Mouse (Mus musculus) left cerebral cortex, postnatal 14 days (tissue): ENCODE measurements around the gene Atoh8. TPM values are rescaled to one million over a fixed set of nuclear protein-coding genes. Genes with fewer than 3 reads are reported as not detected.
A peak's percentile ranks its signal among the peaks of the same experiment; 100 is the strongest.

Experiments
- DNase-seq, 2 experiments: peaks; one replicate each; pipeline ENCODE4 v3.0.0; 2021 to 2022; ENCODE audit warnings: low spot score in 2 of 2, mixed read lengths in 1 of 2
- intact Hi-C: fragments of 180-260 bp; cut with DNase I; formaldehyde crosslinking; loops from one replicate; pipeline ENCODE4 v1.15.1; 2025
- total RNA-seq, 2 experiments: library from RNA; stranded (reverse); gene quantifications; 2 replicates each; pipeline ENCODE4 v1.2.3; 2021

The Atoh8 gene
- total RNA-seq, 2 experiments from 2014 or later, result 1.2 to 1.3 TPM

DNA sequence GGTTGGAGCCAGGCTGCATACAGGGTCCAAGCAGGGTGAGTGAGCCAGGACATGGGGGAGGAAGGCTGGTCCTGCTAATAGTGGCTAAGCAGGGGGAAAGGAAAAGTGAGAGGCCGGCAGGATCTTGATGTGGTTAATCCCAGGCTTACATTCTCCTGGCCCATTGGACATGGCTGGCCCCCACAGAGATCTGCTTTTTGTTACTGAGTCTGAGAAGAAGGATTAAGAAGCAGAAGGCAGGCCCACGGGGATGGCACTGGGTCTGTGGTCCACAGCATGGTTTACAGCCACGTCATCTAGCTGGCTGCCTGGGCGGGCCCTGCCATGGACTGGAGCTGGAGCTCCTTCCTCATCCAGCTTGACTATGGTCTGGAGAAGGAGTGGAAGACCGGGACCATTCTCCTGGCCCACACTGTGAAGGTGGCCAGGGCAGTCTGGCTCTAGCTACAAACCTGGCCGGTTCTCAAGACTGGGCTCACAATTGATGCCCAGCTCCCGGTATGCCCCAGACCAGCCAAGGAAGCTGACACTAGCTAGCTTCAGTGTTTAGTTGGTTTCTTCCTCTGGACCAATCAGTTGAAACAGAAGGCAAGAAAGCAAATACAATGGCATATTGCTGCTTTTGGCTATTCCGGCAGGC lies 26.9 kb downstream of the Atoh8 start:
- intact Hi-C loops, result no loop called here
- DNase-seq, result no peak

- no peak for DNase-seq
- intact Hi-C loops, result no loop called here
Measured at GRCm38 (mm10) chr6:72206021-72206420, 29.4 kb downstream of the Atoh8 start.

GRCm38 (mm10) chr6:72204858-72205257 lies 30.5 kb downstream of the Atoh8 start:
- intact Hi-C loops, result no loop called here

GRCm38 (mm10) chr6:72203279-72203678 lies 32.1 kb downstream of the Atoh8 start:
- no peak for DNase-seq
- intact Hi-C loops, result no loop called here

More at GRCm38 (mm10) chr6:72204858-72205257, 30.5 kb downstream of the Atoh8 start:
- no peak for DNase-seq

- intact Hi-C loops, result no loop called here
- no peak for DNase-seq
Measured at GRCm38 (mm10) chr6:72202732-72203131, 32.6 kb downstream of the Atoh8 start.

DNA sequence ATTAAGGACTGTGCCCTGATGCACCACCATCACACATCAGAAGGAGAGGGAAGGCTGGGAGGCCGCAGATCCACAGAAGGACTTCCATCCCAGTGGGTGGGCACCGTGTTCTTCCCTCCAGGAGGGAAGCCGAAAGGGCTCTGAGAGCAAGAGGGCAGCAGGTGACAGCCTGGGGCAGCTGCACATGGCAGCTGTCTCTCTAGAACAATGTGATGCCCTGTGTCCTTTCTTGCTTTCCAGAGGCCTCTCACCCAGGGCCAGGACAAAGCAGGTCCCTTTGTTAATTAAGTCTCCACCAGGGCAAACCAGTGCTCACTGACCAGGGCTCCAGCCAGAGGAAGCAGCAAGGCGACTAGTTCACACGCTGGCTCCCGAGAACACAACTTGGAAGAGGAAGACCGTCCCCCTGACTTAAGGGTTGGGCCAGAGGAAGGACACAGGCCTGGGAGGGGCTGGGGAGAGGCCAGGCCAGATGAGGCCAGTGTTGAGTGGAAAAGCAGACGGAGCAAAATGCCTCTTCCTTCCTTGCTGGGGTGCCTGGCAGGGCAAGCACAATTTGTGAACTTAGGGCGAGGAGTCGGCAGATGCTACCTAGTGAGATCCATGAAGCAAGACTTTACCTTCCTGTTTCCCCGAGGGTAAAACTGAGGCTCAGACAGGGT lies 34.7 kb downstream of the Atoh8 start:
- no peak for DNase-seq
- intact Hi-C loops, result no loop called here

DNA sequence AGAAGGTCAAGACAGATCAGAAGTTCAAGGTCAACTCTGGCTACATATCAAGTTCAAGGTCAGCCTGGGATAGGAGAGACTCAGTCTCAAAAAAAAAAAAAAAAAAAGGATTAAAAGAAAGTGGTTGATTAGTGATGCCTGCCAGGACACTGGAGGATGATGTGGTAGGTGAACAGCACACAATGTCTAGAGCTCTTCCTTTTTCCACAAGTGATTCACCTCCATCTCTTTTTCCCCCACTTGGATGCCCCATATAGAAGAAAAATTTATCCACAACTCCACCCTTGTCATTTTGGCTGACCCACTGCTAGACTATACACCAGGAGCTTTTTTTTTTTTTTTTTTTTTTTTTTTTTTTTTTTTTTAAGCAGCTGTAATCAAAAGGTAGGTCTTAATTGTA lies 37.9 kb downstream of the Atoh8 start:
- intact Hi-C loops, result no loop called here

DNA sequence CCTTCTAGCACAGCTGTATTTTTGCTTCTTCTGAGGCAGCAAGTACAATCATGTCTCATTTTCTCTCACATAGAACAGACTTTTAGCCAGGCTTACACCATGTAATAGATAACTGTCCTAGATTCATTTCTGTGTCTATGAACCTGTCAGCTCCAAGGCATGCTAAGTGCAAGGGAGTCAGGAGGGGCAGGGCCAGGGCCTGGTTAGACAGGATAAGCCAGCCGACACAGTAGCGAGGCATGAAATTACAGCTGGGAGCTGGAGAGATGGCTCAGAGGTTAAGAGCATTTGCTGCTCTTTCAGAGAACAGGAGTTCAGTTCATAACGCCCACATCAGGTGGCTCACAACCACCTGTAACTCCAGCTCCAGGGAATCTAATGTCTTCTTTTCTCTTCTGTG lies 38.7 kb downstream of the Atoh8 start:
- no peak for DNase-seq
- intact Hi-C loops, result no loop called here

More for the DNA sequence above, 37.9 kb downstream of the Atoh8 start:
- no peak for DNase-seq

DNA sequence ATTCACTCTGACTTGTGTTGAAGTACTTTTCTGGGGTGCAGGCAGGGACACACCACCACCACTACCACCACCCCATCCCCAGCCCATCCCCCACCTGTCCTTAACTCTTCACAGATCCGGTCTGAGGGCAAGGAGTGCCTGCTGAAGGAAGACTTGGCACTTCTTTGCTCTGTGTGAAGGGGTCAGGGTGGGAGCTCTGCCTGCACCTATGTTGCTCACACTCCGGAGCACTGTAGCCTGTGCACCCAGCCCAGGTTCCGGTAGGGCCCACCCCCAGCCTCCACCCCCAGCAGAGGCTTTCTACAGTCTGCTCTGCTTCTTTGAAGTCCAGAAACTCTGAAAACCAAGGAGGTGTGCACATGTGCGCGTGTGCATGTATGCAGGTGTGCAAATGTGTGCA lies 44.8 kb downstream of the Atoh8 start:
- no peak for DNase-seq
- intact Hi-C loops, result no loop called here

- intact Hi-C loops, result no loop called here
- no peak for DNase-seq
Measured at GRCm38 (mm10) chr6:72190120-72190519, 45.3 kb downstream of the Atoh8 start.

GRCm38 (mm10) chr6:72189061-72189863 lies 46.1 kb downstream of the Atoh8 start:
- peak in 1 of 2 experiments; percentile 29 for DNase-seq
- intact Hi-C loops, result loop anchor here (5.0 to 10.0 kb wide), 2 partner anchors 136 to 218 kb away; no protein-coding TSS in a partner anchor

DNA sequence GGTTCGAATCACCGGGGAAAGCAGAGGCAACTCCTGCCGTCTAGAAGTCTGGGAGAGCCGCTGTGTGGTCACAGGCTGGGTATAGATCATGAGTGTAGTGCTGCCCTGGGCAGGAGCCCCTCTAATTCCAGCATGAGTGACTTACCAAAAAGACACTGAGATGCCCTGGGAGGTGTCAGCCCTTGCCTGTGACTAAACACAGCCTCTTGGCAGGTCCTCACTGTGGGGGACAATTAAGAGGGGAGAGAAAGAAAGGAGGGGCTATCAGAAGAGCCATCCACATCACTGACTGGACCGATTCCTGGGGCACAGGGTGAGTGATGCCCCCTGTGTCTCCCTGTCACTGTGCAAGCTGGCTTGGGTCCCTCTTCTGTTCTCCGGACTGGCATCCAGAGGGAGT lies 48.6 kb downstream of the Atoh8 start:
- DNase-seq, result no peak
- intact Hi-C loops, result loop anchor here (1.0 to 10.0 kb wide), 4 partner anchors 50 to 220 kb away; no protein-coding TSS in a partner anchor

DNA sequence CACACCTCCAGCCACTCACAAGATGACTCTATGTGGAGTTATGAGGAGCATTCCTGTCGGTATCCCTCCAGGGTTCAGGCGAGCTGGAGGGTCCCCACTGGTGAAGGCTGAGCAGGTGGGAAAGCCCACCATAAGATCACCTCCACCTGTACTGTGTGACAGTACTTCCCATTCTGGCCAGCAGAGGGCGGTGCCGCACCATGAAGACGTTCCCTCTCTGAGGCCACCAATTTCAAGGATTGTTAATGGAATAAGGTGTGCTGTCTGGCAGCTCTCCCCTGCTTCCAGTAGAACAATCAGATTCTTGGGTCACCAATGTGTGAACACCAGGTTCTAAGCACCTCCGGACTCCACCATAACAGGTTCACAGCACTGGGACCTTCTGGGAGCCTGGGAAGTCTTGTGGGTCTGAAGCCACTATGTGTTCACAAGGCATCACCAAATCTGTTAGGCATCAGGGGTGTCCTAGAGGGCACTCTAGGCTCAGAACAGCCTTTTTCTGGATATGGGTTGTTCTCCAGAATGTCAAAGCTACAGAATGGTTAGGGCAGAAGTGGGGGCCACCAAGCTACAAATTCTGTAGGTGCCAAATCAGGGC lies 49.4 kb downstream of the Atoh8 start:
- intact Hi-C loops, result loop anchor here (1.0 to 10.0 kb wide), 4 partner anchors 51 to 221 kb away; no protein-coding TSS in a partner anchor

DNA sequence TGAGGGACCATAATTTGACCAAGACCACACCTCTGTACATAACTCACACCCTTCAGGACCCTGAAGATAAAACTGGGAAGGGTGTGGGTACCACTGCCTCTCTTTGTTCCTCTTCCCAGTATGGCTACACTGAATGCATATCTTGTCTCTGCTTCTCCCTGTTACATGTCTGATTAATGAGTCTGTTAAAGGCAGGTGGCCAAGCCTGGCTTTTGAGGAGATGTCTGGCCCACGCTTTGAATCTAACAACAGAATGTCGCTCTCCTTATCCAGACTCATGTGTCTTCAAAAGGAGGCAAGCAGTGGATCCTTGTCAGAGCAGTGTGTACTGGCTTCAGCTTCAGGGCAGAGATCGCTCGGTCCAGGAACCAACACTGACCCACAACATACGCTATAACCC lies 50.8 kb downstream of the Atoh8 start:
- intact Hi-C loops, result loop anchor here (10.0 kb wide), 1 partner anchor 140 kb away; no protein-coding TSS in a partner anchor
- no peak for DNase-seq

More for the DNA sequence above, 49.4 kb downstream of the Atoh8 start:
- DNase-seq, result peak; percentile 69 to 89

DNA sequence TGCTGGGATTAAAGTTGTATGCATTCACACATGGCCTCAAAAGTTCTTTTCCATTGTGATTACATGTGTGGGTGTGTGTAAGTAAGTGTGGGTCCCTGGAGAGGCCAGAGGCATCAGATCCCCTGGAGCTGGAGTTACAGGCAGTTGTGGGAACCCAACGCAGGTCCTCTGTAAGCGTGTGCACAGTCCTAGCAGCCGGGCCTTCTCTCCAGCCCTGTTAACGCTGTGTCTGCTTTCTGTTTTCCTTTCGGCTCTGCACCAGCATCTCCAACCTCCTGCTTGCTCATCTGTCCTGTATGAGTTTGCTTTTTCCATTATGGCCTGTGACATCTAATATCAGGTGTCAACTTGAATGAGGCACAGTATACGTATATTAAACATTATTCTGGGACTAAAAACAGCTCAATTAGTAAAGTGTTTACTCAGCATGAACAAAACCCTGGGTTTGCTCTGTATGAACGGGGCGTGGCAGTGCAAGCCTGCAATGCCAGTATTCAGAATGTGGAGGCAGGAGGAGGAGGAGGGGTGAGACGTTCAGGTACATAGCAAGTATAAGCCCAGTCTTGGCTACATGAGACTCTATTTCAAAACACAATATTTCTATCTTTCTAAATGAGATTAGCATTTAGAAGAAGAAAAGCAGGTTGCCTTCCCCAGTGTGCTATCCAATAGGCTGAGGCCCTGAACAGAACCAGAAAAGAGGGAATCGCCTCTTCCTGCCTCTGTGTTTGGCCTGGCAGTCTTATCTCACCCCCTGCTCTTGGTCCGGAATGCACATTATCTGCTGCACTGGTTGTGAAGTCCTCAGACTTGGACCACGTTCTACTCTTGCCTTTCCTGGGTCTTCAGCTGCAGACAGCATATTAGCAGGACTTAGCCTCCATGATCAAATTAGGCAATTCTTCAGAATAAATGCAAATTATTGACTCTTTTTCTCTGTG lies 55.5 kb downstream of the Atoh8 start:
- no peak for DNase-seq
- intact Hi-C loops, result loop anchor here (10.0 kb wide), 1 partner anchor 145 kb away; no protein-coding TSS in a partner anchor

- intact Hi-C loops, result no loop called here
- DNase-seq, result no peak
Measured at GRCm38 (mm10) chr6:72179006-72179405, 56.4 kb downstream of the Atoh8 start.

GRCm38 (mm10) chr6:72177417-72177816 lies 58.0 kb downstream of the Atoh8 start:
- intact Hi-C loops, result no loop called here
- DNase-seq, result no peak

DNA sequence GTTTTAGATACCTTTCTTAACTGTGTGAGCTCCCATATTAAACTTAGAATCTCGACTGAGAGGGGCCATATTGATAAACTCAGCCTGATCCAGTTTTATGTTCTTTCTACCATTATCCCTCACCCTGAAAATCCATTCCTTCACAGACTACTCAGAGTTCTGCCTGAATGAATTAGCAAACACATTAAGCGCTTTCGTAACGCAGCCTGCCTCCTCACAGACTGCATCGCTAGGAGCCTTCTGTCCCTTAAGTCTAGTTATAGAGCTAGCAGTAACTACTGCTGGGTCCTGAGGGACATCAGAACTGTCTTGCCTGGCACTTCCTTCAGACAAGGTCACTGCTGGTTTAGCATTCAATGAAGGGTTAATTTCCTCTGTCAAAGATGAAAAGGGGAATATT lies 59.4 kb downstream of the Atoh8 start:
- intact Hi-C loops, result no loop called here
- no peak for DNase-seq

- intact Hi-C loops, result no loop called here
Measured at GRCm38 (mm10) chr6:72175419-72175818, 60.0 kb downstream of the Atoh8 start.

More at GRCm38 (mm10) chr6:72175419-72175818, 60.0 kb downstream of the Atoh8 start:
- no peak for DNase-seq
